Mouse (Mus musculus): Measurements from ENCODE around the gene Cmtm7. TPM values are rescaled to one million over a fixed set of nuclear protein-coding genes. Genes with fewer than 3 reads are reported as not detected.

Cmtm7 gene
- polyA plus RNA-seq, 1 experiment = 61.4 TPM

DNA sequence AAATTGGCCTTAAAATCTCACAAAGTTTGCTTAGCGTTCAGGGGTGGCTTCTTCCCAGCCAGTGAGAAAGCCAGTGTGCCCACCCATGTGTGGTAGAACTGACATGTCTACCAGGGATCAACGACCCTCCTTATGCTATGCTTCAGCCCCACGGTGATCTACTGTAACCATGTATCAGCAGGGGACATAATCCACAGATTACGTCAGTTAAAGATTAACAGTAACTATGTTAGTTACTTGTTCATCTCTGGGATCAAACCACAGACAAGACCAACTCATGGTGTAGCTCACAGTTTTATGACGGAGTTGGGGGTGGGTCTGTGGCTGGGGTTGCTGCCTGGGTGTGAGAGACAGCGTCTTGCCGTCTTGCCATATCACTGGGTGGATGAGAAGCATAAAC lies 42.5 kb upstream of the Cmtm7 start:
- Histone ChIP-seq H3ac (ENCODE audit: control insufficient read depth, insufficient read length, low read depth) (no peak overlapping the region), H3K4me3 (ENCODE audit: insufficient read depth, poor library complexity, severe bottlenecking) (no peak overlapping the region), H3K79me3 (ENCODE audit: low read depth) (no peaks in the 10 kb centered on the region), H3K79me2 (ENCODE audit: control insufficient read depth, insufficient read depth) (no peaks in the 10 kb centered on the region), H3K36me3 (ENCODE audit: control insufficient read depth, insufficient read depth) (no peaks in the 10 kb centered on the region), H3K27me3 (ENCODE audit: control insufficient read depth, insufficient read depth, insufficient read length) (no peaks in the 10 kb centered on the region)
- TF ChIP-seq MYOG (IDR thresholded peaks at IDR 0.05; ENCODE audit: control insufficient read depth, extremely low read depth, insufficient read length) = no peak
- no peak for TF ChIP-seq CTCF (IDR thresholded peaks at IDR 0.05; ENCODE audit: control insufficient read depth, insufficient read depth, insufficient read length)
- TF ChIP-seq CEBPB (IDR thresholded peaks at IDR 0.05; ENCODE audit: low read depth) = no peak
- no peak for TF ChIP-seq MAX (IDR thresholded peaks at IDR 0.05)
- no peak for TF ChIP-seq FOSL1 (IDR thresholded peaks at IDR 0.05; ENCODE audit: insufficient read depth, low read length, poor library complexity, severe bottlenecking)
- no peak for TF ChIP-seq USF1 (IDR thresholded peaks at IDR 0.05; ENCODE audit: low read depth)
- TF ChIP-seq MYOD1 (IDR thresholded peaks at IDR 0.05; ENCODE audit: control insufficient read depth, insufficient read length, low read depth) = no peak

DNA sequence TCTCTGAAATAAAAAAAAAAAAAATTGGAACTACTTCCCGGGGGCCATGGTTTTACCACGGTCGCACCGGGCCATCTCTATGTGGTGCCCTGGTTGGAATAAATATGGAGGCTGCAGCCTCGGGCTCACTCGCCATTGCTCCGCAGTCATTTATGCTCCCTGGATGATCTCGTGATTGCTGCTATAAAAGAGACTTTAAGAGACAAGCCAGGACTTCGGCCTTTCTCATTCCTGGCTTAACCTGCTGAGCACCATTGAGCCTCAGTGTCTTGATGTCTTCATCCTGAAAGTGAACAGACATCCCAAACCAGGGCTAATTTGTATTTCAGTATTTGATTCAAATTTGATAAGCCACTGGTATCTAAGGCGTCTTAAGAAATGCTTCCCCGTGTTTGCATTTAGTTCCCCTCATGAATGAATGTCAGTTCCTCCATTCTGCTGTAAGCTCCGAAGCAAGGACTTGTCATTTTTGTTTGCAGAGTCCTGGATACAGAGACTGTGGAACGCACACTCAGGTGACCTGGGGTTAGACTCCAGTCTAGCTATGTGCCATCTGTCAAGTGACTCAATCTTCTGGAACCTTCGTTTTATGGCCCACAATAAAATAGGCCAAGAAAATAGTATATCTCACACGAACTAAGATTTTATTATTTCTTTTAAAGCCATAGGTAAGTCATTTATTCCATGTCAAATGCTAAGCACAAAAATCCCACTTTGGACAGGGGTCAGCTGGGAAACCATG lies 40.1 kb upstream of the Cmtm7 start:
- H3K27me3 ChIP-seq (ENCODE audit: control insufficient read depth, insufficient read depth, insufficient read length) = no peaks in the 10 kb centered on the region
- H3K36me3 ChIP-seq (ENCODE audit: control insufficient read depth, insufficient read depth) = no peaks in the 10 kb centered on the region
- H3ac ChIP-seq (ENCODE audit: control insufficient read depth, insufficient read length, low read depth) = no peak overlapping the region
- H3K79me3 ChIP-seq (ENCODE audit: low read depth) = no peaks in the 10 kb centered on the region
- no peak overlapping the region for H3K4me3 ChIP-seq (ENCODE audit: insufficient read depth, poor library complexity, severe bottlenecking)
- TF ChIP-seq MYOG (IDR thresholded peaks at IDR 0.05; ENCODE audit: control insufficient read depth, extremely low read depth, insufficient read length) (no peak), MYOD1 (IDR thresholded peaks at IDR 0.05; ENCODE audit: control insufficient read depth, insufficient read length, low read depth) (no peak), CEBPB (IDR thresholded peaks at IDR 0.05; ENCODE audit: low read depth) (no peak), CTCF (IDR thresholded peaks at IDR 0.05; ENCODE audit: control insufficient read depth, insufficient read depth, insufficient read length) (no peak), MAX (IDR thresholded peaks at IDR 0.05) (no peak), USF1 (IDR thresholded peaks at IDR 0.05; ENCODE audit: low read depth) (no peak), FOSL1 (IDR thresholded peaks at IDR 0.05; ENCODE audit: insufficient read depth, low read length, poor library complexity, severe bottlenecking) (no peak)
- H3K79me2 ChIP-seq (ENCODE audit: control insufficient read depth, insufficient read depth) = no peaks in the 10 kb centered on the region

DNA sequence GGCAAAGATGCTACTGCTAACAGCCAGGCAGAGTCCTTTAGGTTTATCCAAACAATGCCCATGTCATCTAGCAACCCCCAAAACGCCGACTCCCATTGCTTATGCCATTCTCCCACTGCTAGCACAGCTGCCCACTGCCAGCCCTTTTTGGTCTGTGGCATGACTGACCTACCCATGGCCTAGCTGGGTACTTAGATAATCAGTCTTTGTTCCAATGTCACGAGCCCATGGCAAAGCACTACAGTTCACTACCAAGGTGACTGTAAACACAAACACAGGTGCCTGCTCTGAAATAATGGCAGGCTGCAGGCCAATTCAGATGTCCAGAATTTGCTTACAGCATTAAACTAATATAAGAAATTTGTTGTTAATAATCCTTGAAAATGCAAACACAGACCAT lies 37.3 kb upstream of the Cmtm7 start:
- H3K4me3 ChIP-seq (ENCODE audit: insufficient read depth, poor library complexity, severe bottlenecking) = no peak overlapping the region
- no peaks in the 10 kb centered on the region for H3K36me3 ChIP-seq (ENCODE audit: control insufficient read depth, insufficient read depth)
- H3K79me3 ChIP-seq (ENCODE audit: low read depth) = no peaks in the 10 kb centered on the region
- no peak overlapping the region for H3ac ChIP-seq (ENCODE audit: control insufficient read depth, insufficient read length, low read depth)
- TF ChIP-seq MYOG (IDR thresholded peaks at IDR 0.05; ENCODE audit: control insufficient read depth, extremely low read depth, insufficient read length) (no peak), MYOD1 (IDR thresholded peaks at IDR 0.05; ENCODE audit: control insufficient read depth, insufficient read length, low read depth) (no peak), CTCF (IDR thresholded peaks at IDR 0.05; ENCODE audit: control insufficient read depth, insufficient read depth, insufficient read length) (no peak), CEBPB (IDR thresholded peaks at IDR 0.05; ENCODE audit: low read depth) (no peak), MAX (IDR thresholded peaks at IDR 0.05) (no peak), USF1 (IDR thresholded peaks at IDR 0.05; ENCODE audit: low read depth) (no peak), FOSL1 (IDR thresholded peaks at IDR 0.05; ENCODE audit: insufficient read depth, low read length, poor library complexity, severe bottlenecking) (no peak)
- H3K79me2 ChIP-seq (ENCODE audit: control insufficient read depth, insufficient read depth) = no peaks in the 10 kb centered on the region
- no peaks in the 10 kb centered on the region for H3K27me3 ChIP-seq (ENCODE audit: control insufficient read depth, insufficient read depth, insufficient read length)

- no peaks in the 10 kb centered on the region for H3K79me2 ChIP-seq (ENCODE audit: control insufficient read depth, insufficient read depth)
- no peaks in the 10 kb centered on the region for H3K79me3 ChIP-seq (ENCODE audit: low read depth)
- H3K4me3 ChIP-seq (ENCODE audit: insufficient read depth, poor library complexity, severe bottlenecking) = no peak overlapping the region
- no peaks in the 10 kb centered on the region for H3K27me3 ChIP-seq (ENCODE audit: control insufficient read depth, insufficient read depth, insufficient read length)
- H3ac ChIP-seq (ENCODE audit: control insufficient read depth, insufficient read length, low read depth) = no peak overlapping the region
- no peaks in the 10 kb centered on the region for H3K36me3 ChIP-seq (ENCODE audit: control insufficient read depth, insufficient read depth)
- TF ChIP-seq FOSL1 (IDR thresholded peaks at IDR 0.05; ENCODE audit: insufficient read depth, low read length, poor library complexity, severe bottlenecking) (no peak), CTCF (IDR thresholded peaks at IDR 0.05; ENCODE audit: control insufficient read depth, insufficient read depth, insufficient read length) (no peak), USF1 (IDR thresholded peaks at IDR 0.05; ENCODE audit: low read depth) (no peak), MYOG (IDR thresholded peaks at IDR 0.05; ENCODE audit: control insufficient read depth, extremely low read depth, insufficient read length) (no peak), MAX (IDR thresholded peaks at IDR 0.05) (no peak), CEBPB (IDR thresholded peaks at IDR 0.05; ENCODE audit: low read depth) (no peak), MYOD1 (IDR thresholded peaks at IDR 0.05; ENCODE audit: control insufficient read depth, insufficient read length, low read depth) (no peak)
Observed at GRCm38 (mm10) chr9:114817012-114817411, 35.4 kb upstream of the Cmtm7 start.

- TF ChIP-seq FOSL1 (IDR thresholded peaks at IDR 0.05; ENCODE audit: insufficient read depth, low read length, poor library complexity, severe bottlenecking) (no peak), CTCF (IDR thresholded peaks at IDR 0.05; ENCODE audit: control insufficient read depth, insufficient read depth, insufficient read length) (no peak), USF1 (IDR thresholded peaks at IDR 0.05; ENCODE audit: low read depth) (no peak), MAX (IDR thresholded peaks at IDR 0.05) (no peak), MYOD1 (IDR thresholded peaks at IDR 0.05; ENCODE audit: control insufficient read depth, insufficient read length, low read depth) (no peak), CEBPB (IDR thresholded peaks at IDR 0.05; ENCODE audit: low read depth) (no peak)
- Histone ChIP-seq H3K79me3 (ENCODE audit: low read depth) (no peaks in the 10 kb centered on the region), H3K4me3 (ENCODE audit: insufficient read depth, poor library complexity, severe bottlenecking) (no peak overlapping the region), H3ac (ENCODE audit: control insufficient read depth, insufficient read length, low read depth) (no peak overlapping the region), H3K79me2 (ENCODE audit: control insufficient read depth, insufficient read depth) (no peaks in the 10 kb centered on the region), H3K27me3 (ENCODE audit: control insufficient read depth, insufficient read depth, insufficient read length) (no peaks in the 10 kb centered on the region), H3K36me3 (ENCODE audit: control insufficient read depth, insufficient read depth) (no peaks in the 10 kb centered on the region)
Observed at GRCm38 (mm10) chr9:114816121-114816520, 34.5 kb upstream of the Cmtm7 start.

All from C2C12 (cell line).